Mouse (Mus musculus): ENCODE results near the gene Spata21.

GRCm38 (mm10) chr4:141149116-141149515, 61.0 kb downstream of the Spata21 start:
- TF ChIP-seq CTCF (IDR thresholded peaks at IDR 0.05; ENCODE audit: control insufficient read depth, insufficient read depth, insufficient read length) (no peak), CEBPB (IDR thresholded peaks at IDR 0.05; ENCODE audit: low read depth) (no peak), USF1 (IDR thresholded peaks at IDR 0.05; ENCODE audit: low read depth) (no peak), MAX (IDR thresholded peaks at IDR 0.05) (no peak), MYOG (IDR thresholded peaks at IDR 0.05; ENCODE audit: control insufficient read depth, extremely low read depth, insufficient read length) (no peak), MYOD1 (IDR thresholded peaks at IDR 0.05; ENCODE audit: control insufficient read depth, insufficient read length, low read depth) (no peak), FOSL1 (IDR thresholded peaks at IDR 0.05; ENCODE audit: insufficient read depth, low read length, poor library complexity, severe bottlenecking) (no peak)

Data from C2C12 (cell line).